Mouse (Mus musculus) MEL (cell line): ENCODE measurements at regions not wholly inside any gene's neighbourhood (a gene's known extent, or its start where the extent isn't known, plus 50 kb on each side); places are given as distances from the start of the nearest gene placed in this dataset.

Source experiments
- CTCF ChIP-seq, 3 experiments: IDR thresholded peaks in 2 of 3; conservative IDR thresholded peaks in 1 of 3; 2 replicates each; pipeline ENCODE4 v1.5.1; 2011 to 2012; ENCODE audit warnings: low read length in 3 of 3, low read depth in 2 of 3, mild to moderate bottlenecking in 2 of 3, improper control_type of control experiment in 1 of 3, inconsistent platforms in 1 of 3, mixed read lengths in 1 of 3, moderate library complexity in 1 of 3; ENCODE audit not compliant: control insufficient read depth in 1 of 3, insufficient read depth in 1 of 3, poor library complexity in 1 of 3, severe bottlenecking in 1 of 3
- EP300 ChIP-seq, 2 experiments: IDR thresholded peaks; 2 replicates each; pipeline ENCODE4 v1.6.1; 2011; ENCODE audit warnings: improper control_type of control experiment in 2 of 2, low read length in 2 of 2, low read depth in 1 of 2, mild to moderate bottlenecking in 1 of 2
- GATA1 ChIP-seq: IDR thresholded peaks from 2 replicates; pipeline ENCODE4 v1.6.1; 2011; ENCODE audit warnings: low read depth, low read length, improper control_type of control experiment
- KAT2A ChIP-seq: conservative IDR thresholded peaks from 2 replicates; pipeline ENCODE4 v1.6.1; 2012; ENCODE audit warnings: low read depth, low read length, improper control_type of control experiment, inconsistent platforms
- MAX ChIP-seq: IDR thresholded peaks from 2 replicates; pipeline ENCODE4 v1.6.1; 2011; ENCODE audit warnings: low read length, improper control_type of control experiment
- POLR2A ChIP-seq, 2 experiments: IDR thresholded peaks; 2 replicates each; pipeline ENCODE4 v1.6.1; 2011 to 2012; ENCODE audit warnings: low read length in 2 of 2, mild to moderate bottlenecking in 2 of 2, control low read depth in 1 of 2, improper control_type of control experiment in 1 of 2, low read depth in 1 of 2, moderate library complexity in 1 of 2; ENCODE audit not compliant: control insufficient read depth in 1 of 2, insufficient read depth in 1 of 2, poor library complexity in 1 of 2
- POLR2AphosphoS5 ChIP-seq: IDR thresholded peaks from 2 replicates; pipeline ENCODE4 v1.6.1; 2012; ENCODE audit warnings: low read depth, borderline replicate concordance, mild to moderate bottlenecking, inconsistent platforms, low read length, moderate library complexity, mixed read lengths
- SMC3 ChIP-seq: IDR thresholded peaks from 2 replicates; pipeline ENCODE4 v1.6.1; 2011; ENCODE audit warnings: low read depth, low read length, improper control_type of control experiment
- TAL1 ChIP-seq: IDR thresholded peaks from 2 replicates; pipeline ENCODE4 v1.6.1; 2012; ENCODE audit warnings: mild to moderate bottlenecking, inconsistent platforms, low read length, moderate library complexity, mixed read lengths
- UBTF ChIP-seq: IDR thresholded peaks from 2 replicates; pipeline ENCODE4 v1.6.1; 2012; ENCODE audit warnings: low read depth, mild to moderate bottlenecking, inconsistent platforms, low read length, improper control_type of control experiment, moderate library complexity, borderline replicate concordance; ENCODE audit not compliant: insufficient read depth

DNA sequence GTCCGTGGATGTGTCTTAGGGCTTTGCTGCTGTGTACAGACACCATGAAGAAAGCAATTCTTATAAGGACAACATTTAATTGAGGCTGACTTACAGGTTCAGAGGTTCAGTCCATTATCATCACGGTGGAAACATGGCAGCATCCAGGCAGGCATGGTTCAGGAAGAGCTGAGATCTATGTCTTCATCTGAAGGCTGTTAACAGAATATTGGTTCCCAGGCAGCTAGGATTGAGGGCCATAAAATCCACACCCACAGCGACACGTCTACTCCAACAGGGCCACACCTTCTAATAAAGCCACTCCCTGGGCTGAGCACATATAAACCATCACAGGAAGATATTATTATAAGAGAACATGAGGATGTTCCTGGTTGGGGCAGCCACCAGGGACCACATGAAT is 4814.5 kb downstream of the 9330182O14Rik start:
- TF ChIP-seq CTCF (IDR thresholded peaks at IDR 0.05 in 2 of 3, conservative IDR thresholded peaks at IDR 0.05 in 1 of 3; ENCODE audit: control insufficient read depth in 1 of 3, insufficient read depth in 1 of 3, low read depth in 2 of 3, low read length in 3 of 3, poor library complexity in 1 of 3, severe bottlenecking in 1 of 3) (no peak), UBTF (no peak), POLR2A (IDR thresholded peaks at IDR 0.05; ENCODE audit: control insufficient read depth in 1 of 2, insufficient read depth in 1 of 2, low read depth in 1 of 2, low read length in 2 of 2, poor library complexity in 1 of 2) (no peak), GATA1 (no peak), POLR2AphosphoS5 (no peak), MAX (no peak), EP300 (IDR thresholded peaks at IDR 0.05; ENCODE audit: low read depth in 1 of 2, low read length in 2 of 2) (no peak), KAT2A (no peak), SMC3 (no peak), TAL1 (no peak)
